Mouse (Mus musculus): ENCODE measurements around the gene Pla2g2d.

DNA sequence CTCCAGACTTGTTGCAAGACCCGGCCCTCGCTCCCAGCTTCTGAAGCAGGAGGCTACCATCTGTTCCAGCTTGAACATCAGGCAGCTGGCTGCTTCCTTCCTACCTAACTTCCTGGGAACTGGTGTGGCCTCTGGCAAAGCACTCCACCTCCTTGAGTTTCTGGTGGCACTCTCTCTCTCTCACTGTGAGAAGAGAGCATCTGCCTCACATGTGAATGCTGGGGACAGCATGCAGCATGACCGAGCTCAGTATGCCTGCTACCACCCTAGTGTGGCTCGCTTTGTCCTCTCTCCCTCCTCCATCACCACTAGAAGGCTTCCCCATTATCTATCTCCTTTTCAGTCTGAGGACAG is 21.7 kb downstream of the Pla2g2d start:
- TF ChIP-seq CTCF (conservative IDR thresholded peaks at IDR 0.05; ENCODE audit: low read length) (no peak), POU5F1 (IDR thresholded peaks at IDR 0.05; ENCODE audit: borderline replicate concordance, low read length) (no peak), NANOG (IDR thresholded peaks at IDR 0.05; ENCODE audit: borderline replicate concordance, low read length) (no peak)

Data from E14TG2a.4 (cell line).